Mouse (Mus musculus): Measurements from ENCODE around the gene Asf1a. TPM values are rescaled to one million over a fixed set of nuclear protein-coding genes. Genes with fewer than 3 reads are reported as not detected.
"Not testable (repeated sequence)": the region's sequence is repeated elsewhere in the genome, so short reads cannot be mapped to it uniquely, and the experiment has no call there.

Asf1a gene
- total RNA-seq, 2 experiments from 2014 or later: 28.3 to 29.4 TPM

DNA sequence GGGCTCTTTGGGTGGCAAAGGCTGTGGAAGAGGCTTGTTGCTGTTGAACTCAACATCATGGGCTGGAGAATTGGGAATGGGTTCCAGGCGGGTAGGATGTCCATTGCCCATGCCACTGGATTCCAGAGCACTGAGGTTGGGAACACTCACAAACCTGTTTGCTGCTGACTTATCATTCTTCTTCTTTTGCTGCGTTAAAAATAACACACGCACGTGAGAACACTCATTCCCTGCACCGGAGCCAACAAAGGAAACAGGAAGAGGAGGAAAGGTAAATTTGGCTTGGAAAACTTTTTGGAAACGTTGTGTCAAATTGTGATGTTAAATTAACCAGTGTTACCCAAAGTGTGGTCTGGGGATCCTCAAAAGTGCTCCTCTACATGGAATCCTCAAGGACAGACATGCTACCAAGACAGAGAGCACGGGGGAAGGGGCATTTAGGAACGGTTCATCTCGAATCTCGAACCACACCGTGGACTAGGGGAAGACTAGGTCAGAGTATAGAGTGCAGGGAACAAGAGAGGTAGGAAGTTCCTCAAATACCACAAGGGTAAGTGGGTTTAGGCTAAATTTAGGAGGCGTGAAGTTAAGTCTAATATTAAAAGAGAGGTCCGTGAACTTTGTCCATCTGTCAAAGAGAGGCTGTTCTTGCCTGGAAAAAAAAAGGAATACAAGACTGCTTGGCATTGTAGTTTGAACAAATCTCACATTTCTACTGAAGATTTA is 38.9 kb downstream of the Asf1a start:
- peak; percentile 25 to 57 for DNase-seq

GRCm38 (mm10) chr10:53641507-53641906 is 45.0 kb downstream of the Asf1a start:
- peak in 1 of 2 experiments; percentile 32 for DNase-seq

DNA sequence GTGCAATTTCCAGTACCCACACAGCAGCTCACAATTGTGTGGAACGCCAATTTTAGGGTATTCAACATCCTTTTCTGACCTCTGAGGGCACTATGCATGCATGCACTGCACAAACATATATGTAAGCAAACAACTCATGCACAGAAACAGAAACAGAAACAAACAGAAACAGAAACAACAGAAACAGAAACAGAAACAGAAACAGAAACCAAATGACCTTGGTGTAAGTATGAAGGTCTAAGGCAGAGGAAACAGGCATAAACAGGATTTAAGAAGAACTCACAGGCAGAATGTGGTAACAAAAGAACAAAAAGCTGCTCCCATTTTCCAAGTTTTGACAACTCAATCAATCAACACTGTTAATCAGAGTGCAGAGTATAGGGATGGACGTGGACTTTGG is 54.1 kb downstream of the Asf1a start:
- no peak for DNase-seq

DNA sequence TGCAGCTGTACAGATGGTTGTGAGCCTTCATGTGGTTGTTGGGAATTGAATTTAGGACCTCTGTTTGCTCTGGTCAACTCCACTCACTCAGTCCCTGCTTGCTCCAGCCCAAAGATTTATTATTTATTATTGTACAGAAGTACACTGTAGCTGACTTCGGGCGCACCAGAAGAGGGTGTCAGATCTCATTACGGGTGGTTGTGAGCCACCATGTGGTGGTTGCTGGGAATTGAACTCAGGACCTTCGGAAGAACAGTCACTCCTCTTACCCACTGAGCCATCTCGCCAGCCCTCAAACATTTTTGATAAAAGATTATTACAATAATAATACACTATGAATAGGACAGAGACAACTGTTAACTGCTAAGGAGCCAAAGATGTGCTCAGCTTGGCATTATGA is 57.7 kb downstream of the Asf1a start:
- DNase-seq: not testable (repeated sequence)

Other genes with a start within 250 kb of the Asf1a start
- 10 to 100 TPM; 13.5 TPM for gene Cep85l, start 216.8 kb upstream of the Asf1a start, total RNA-seq (2021)
- gene Mcm9, start 33.7 kb downstream of the Asf1a start, total RNA-seq (2021): 1 to 10 TPM; 2.5 to 3.4 TPM
- 1 to 10 TPM in 1 of 2 experiments, under 1 TPM in 1; 0.85 to 1.5 TPM for gene Fam184a, start 154.4 kb downstream of the Asf1a start, total RNA-seq (2021)